In genomic region chr15:78686910-78687309, GRCm38 (mm10) we compare ENCODE assay signal across 24 mouse cellular contexts. TPM values are rescaled to one million over a fixed set of nuclear protein-coding genes. Genes with fewer than 3 reads are reported as not detected.
DNase-seq lines count a peak whose midpoint lies in the region; ATAC-seq and TF ChIP-seq lines count a peak whose summit lies in the region.
"Had no signal": no experiment of that assay in that cellular context is flagged by ENCODE, and none has a peak within 500 bp of the region (broad histone marks: within the 10 kb centered on the region; RNA-seq: fewer than 3 reads in every experiment).

No protein-coding gene starts in this region.

- no peak for ATAC-seq in hindbrain, embryonic 13.5 days (ENCODE audit: low FRiP score)
- no peak for ATAC-seq in hindbrain, embryonic 16.5 days
- no peak for ATAC-seq in neural tube, embryonic 13.5 days (ENCODE audit: low read depth)
- ATAC-seq in neural tube, embryonic 15.5 days (ENCODE audit: low FRiP score): no peak
- peak; percentile 93 for ATAC-seq in intestine, embryonic 16.5 days
- ATAC-seq in stomach, postnatal 0 days (ENCODE audit: low FRiP score, low TSS enrichment): peak; percentile 60; the same call in 1 of the 2 replicates
- ATAC-seq: forebrain, postnatal 0 days had no signal

- WGBS in hindbrain, embryonic 13.5 days: 67% methylated on average over 7 of the region's 7 CpGs
- 61% methylated on average over 7 of the region's 7 CpGs for WGBS in hindbrain, embryonic 16.5 days
- WGBS in neural tube, embryonic 13.5 days: 75% methylated on average over 7 of the region's 7 CpGs
- 74% methylated on average over 7 of the region's 7 CpGs for WGBS in neural tube, embryonic 15.5 days
- WGBS in intestine, embryonic 16.5 days: 57% methylated on average over 7 of the region's 7 CpGs
- 67% methylated on average over 7 of the region's 7 CpGs for WGBS in stomach, postnatal 0 days

- TF ChIP-seq EP300 in stomach, postnatal 0 days (optimal IDR thresholded peaks at IDR 0.05): no peak

- H3K4me3 ChIP-seq in hindbrain, embryonic 13.5 days: no peak overlapping the region
- H3K4me3 ChIP-seq in hindbrain, embryonic 16.5 days (ENCODE audit: low read length): no peak overlapping the region
- H3K4me3 ChIP-seq in neural tube, embryonic 13.5 days: no peak overlapping the region
- no peak overlapping the region for H3K4me3 ChIP-seq in neural tube, embryonic 15.5 days (replicated peaks)
- H3K4me3 ChIP-seq in intestine, embryonic 16.5 days (ENCODE audit: low read length): no peak overlapping the region
- no peak overlapping the region for H3K4me3 ChIP-seq in stomach, postnatal 0 days (ENCODE audit: low read depth, low read length)
- H3K4me3 ChIP-seq: limb, embryonic 13.5 days; lung, embryonic 15.5 days had no signal

- no peaks in the 10 kb centered on the region for H3K27me3 ChIP-seq in hindbrain, embryonic 13.5 days
- H3K27me3 ChIP-seq in hindbrain, embryonic 16.5 days (replicated peaks; ENCODE audit: control insufficient read depth, insufficient read depth, low read length): no peaks in the 10 kb centered on the region
- no peaks in the 10 kb centered on the region for H3K27me3 ChIP-seq in neural tube, embryonic 13.5 days
- 0 out of 2 replicates have a peak, but pooled peaks cover 2% of the 10 kb centered on the region for H3K27me3 ChIP-seq in neural tube, embryonic 15.5 days (replicated peaks)
- H3K27me3 ChIP-seq in intestine, embryonic 16.5 days (replicated peaks; ENCODE audit: control insufficient read depth, insufficient read depth, low read length): no peaks in the 10 kb centered on the region
- H3K27me3 ChIP-seq in stomach, postnatal 0 days (ENCODE audit: control insufficient read depth, insufficient read depth, low read length): no peaks in the 10 kb centered on the region

- peaks cover 73% of the 10 kb centered on the region for H3K4me1 ChIP-seq in hindbrain, embryonic 13.5 days (replicated peaks)
- H3K4me1 ChIP-seq in hindbrain, embryonic 16.5 days (ENCODE audit: control insufficient read depth, insufficient read depth, low read depth, low read length): peaks cover 24% of the 10 kb centered on the region
- peaks cover 61% of the 10 kb centered on the region for H3K4me1 ChIP-seq in neural tube, embryonic 13.5 days (replicated peaks)
- H3K4me1 ChIP-seq in neural tube, embryonic 15.5 days: peaks cover 45% of the 10 kb centered on the region
- no peaks in the 10 kb centered on the region for H3K4me1 ChIP-seq in intestine, embryonic 16.5 days (ENCODE audit: control insufficient read depth, insufficient read depth, low read length)
- no peaks in the 10 kb centered on the region for H3K4me1 ChIP-seq in stomach, postnatal 0 days (replicated peaks; ENCODE audit: control insufficient read depth, insufficient read depth)
- H3K4me1 ChIP-seq: lung, embryonic 15.5 days had no signal

- H3K27ac ChIP-seq in hindbrain, embryonic 13.5 days: peak overlapping the region; percentile 85
- no peak overlapping the region for H3K27ac ChIP-seq in hindbrain, embryonic 16.5 days (ENCODE audit: low read depth, low read length)
- H3K27ac ChIP-seq in neural tube, embryonic 13.5 days (replicated peaks): peak overlapping the region; percentile 18; the same call in 1 of the 2 replicates
- no peak overlapping the region for H3K27ac ChIP-seq in neural tube, embryonic 15.5 days (replicated peaks)
- no peak overlapping the region for H3K27ac ChIP-seq in intestine, embryonic 16.5 days (ENCODE audit: low read length)
- no peak overlapping the region for H3K27ac ChIP-seq in stomach, postnatal 0 days (replicated peaks)
- H3K27ac ChIP-seq: limb, embryonic 13.5 days; lung, embryonic 15.5 days had no signal

- H3K36me3 ChIP-seq in hindbrain, embryonic 13.5 days: no peaks in the 10 kb centered on the region
- H3K36me3 ChIP-seq in hindbrain, embryonic 16.5 days (ENCODE audit: control insufficient read depth, insufficient read depth, low read length): no peaks in the 10 kb centered on the region
- H3K36me3 ChIP-seq in neural tube, embryonic 13.5 days: no peaks in the 10 kb centered on the region
- H3K36me3 ChIP-seq in neural tube, embryonic 15.5 days: no peaks in the 10 kb centered on the region
- H3K36me3 ChIP-seq in intestine, embryonic 16.5 days (ENCODE audit: control insufficient read depth, insufficient read depth, low read length): no peaks in the 10 kb centered on the region
- no peaks in the 10 kb centered on the region for H3K36me3 ChIP-seq in stomach, postnatal 0 days (ENCODE audit: control insufficient read depth, insufficient read depth, low read length)
- H3K36me3 ChIP-seq: limb, embryonic 13.5 days; lung, embryonic 15.5 days had no signal

- TF ChIP-seq CTCF in stomach, postnatal 0 days (IDR thresholded peaks at IDR 0.05; ENCODE audit: low read depth): no peak

- H3K4me2 ChIP-seq in hindbrain, embryonic 13.5 days: no peak overlapping the region
- no peak overlapping the region for H3K4me2 ChIP-seq in hindbrain, embryonic 16.5 days (ENCODE audit: low read length)
- no peak overlapping the region for H3K4me2 ChIP-seq in neural tube, embryonic 13.5 days
- H3K4me2 ChIP-seq in neural tube, embryonic 15.5 days: no peak overlapping the region
- H3K4me2 ChIP-seq in intestine, embryonic 16.5 days (ENCODE audit: low read depth, low read length): no peak overlapping the region
- no peak overlapping the region for H3K4me2 ChIP-seq in stomach, postnatal 0 days (replicated peaks; ENCODE audit: low read depth)
- H3K4me2 ChIP-seq: heart, embryonic 11.5 days; limb, embryonic 13.5 days; liver, embryonic 11.5 days; lung, embryonic 15.5 days had no signal

- peak overlapping the region; percentile 51; the same call in 1 of the 2 replicates for H3K9ac ChIP-seq in hindbrain, embryonic 13.5 days
- H3K9ac ChIP-seq in hindbrain, embryonic 16.5 days (ENCODE audit: low read depth, low read length): no peak overlapping the region
- H3K9ac ChIP-seq in neural tube, embryonic 13.5 days: peak overlapping the region; percentile 41; the same call in 1 of the 2 replicates
- no peak overlapping the region for H3K9ac ChIP-seq in neural tube, embryonic 15.5 days (replicated peaks)
- H3K9ac ChIP-seq in intestine, embryonic 16.5 days (ENCODE audit: low read depth, low read length): no peak overlapping the region; the same call in 1 of the 2 replicates
- H3K9ac ChIP-seq in stomach, postnatal 0 days (ENCODE audit: low read length): no peak overlapping the region
- H3K9ac ChIP-seq: forebrain, postnatal 0 days; limb, embryonic 13.5 days; lung, embryonic 15.5 days had no signal

- no peaks in the 10 kb centered on the region for H3K9me3 ChIP-seq in hindbrain, embryonic 13.5 days
- H3K9me3 ChIP-seq in hindbrain, embryonic 16.5 days (ENCODE audit: control insufficient read depth, low read length): no peaks in the 10 kb centered on the region
- H3K9me3 ChIP-seq in neural tube, embryonic 13.5 days: no peaks in the 10 kb centered on the region
- H3K9me3 ChIP-seq in neural tube, embryonic 15.5 days (replicated peaks): no peaks in the 10 kb centered on the region
- no peaks in the 10 kb centered on the region for H3K9me3 ChIP-seq in intestine, embryonic 16.5 days (ENCODE audit: control insufficient read depth, low read length)
- H3K9me3 ChIP-seq in stomach, postnatal 0 days (ENCODE audit: control insufficient read depth, low read length): no peaks in the 10 kb centered on the region
- H3K9me3 ChIP-seq: limb, embryonic 13.5 days; lung, embryonic 15.5 days had no signal

- no peak for DNase-seq in stomach, postnatal 0 days (ENCODE audit: low spot score)
- DNase-seq in right cerebral cortex, postnatal 10 days (ENCODE audit: low spot score in 2 of 2): no peak
- no peak for DNase-seq in cerebellum, adult 9-10 months
- DNase-seq: adrenal gland, postnatal 25 days; B cell, adult 2 months; cerebellum, adult 11-12 months; cerebellum, postnatal 14 days; forebrain, postnatal 0 days; gastrocnemius, postnatal 14 days; heart, postnatal 36 days; kidney, adult 2 months; kidney, postnatal 36 days; layer of hippocampus, adult 9-11 months; midbrain, embryonic 14.5 days had no signal

RNA-seq across cellular contexts. Expression of gene Elfn2, which starts 31.7 kb away (rescaled TPM):
- polyA plus RNA-seq in hindbrain, embryonic 13.5 days (2015; fragmentation: Nextera tagmentation; extraction: Ambion mirVana): 4.6 and 5.0 TPM in 2 replicates
- polyA plus RNA-seq in hindbrain, embryonic 16.5 days (2015; fragmentation: Nextera tagmentation; extraction: Ambion mirVana): 11.6 and 13.3 TPM in 2 replicates
- 5.5 and 6.0 TPM in 2 replicates for polyA plus RNA-seq in neural tube, embryonic 13.5 days (2015; fragmentation: Nextera tagmentation; extraction: Ambion mirVana)
- polyA plus RNA-seq in neural tube, embryonic 15.5 days (2015; fragmentation: Nextera tagmentation; extraction: Ambion mirVana): 9.8 and 10.6 TPM in 2 replicates
- 0.06 and 0.13 TPM in 2 replicates for polyA plus RNA-seq in intestine, embryonic 16.5 days (2015; fragmentation: Nextera tagmentation; extraction: Ambion mirVana)
- polyA plus RNA-seq in stomach, postnatal 0 days (2015; fragmentation: Nextera tagmentation; extraction: Ambion mirVana): 0.06 and 0.11 TPM in 2 replicates
- polyA plus RNA-seq: heart, embryonic 11.5 days; liver, embryonic 11.5 days; liver, embryonic 16.5 days had no signal

Comparison
In these comparisons a context has a peak if more than half of its experiments do, and no peak if none do; other contexts are left out.
1. H3K27ac ChIP-seq: peak in hindbrain, embryonic 13.5 days (single experiment) and neural tube, embryonic 13.5 days (single experiment); none in hindbrain, embryonic 16.5 days (single experiment), neural tube, embryonic 15.5 days (single experiment), intestine, embryonic 16.5 days (single experiment) and stomach, postnatal 0 days (single experiment).
2. H3K9ac ChIP-seq: peak in hindbrain, embryonic 13.5 days (single experiment) and neural tube, embryonic 13.5 days (single experiment); none in hindbrain, embryonic 16.5 days (single experiment), neural tube, embryonic 15.5 days (single experiment), intestine, embryonic 16.5 days (single experiment) and stomach, postnatal 0 days (single experiment).
3. ATAC-seq: peak in intestine, embryonic 16.5 days (single experiment) and stomach, postnatal 0 days (single experiment); none in hindbrain, embryonic 13.5 days (single experiment), hindbrain, embryonic 16.5 days (single experiment), neural tube, embryonic 13.5 days (single experiment) and neural tube, embryonic 15.5 days (single experiment).